Mouse (Mus musculus): ENCODE data around the gene Rpl18. TPM values are rescaled to one million over a fixed set of nuclear protein-coding genes. Genes with fewer than 3 reads are reported as not detected.

Gene Rpl18
- total and polyA plus RNA-seq, 2 experiments from 2014 or later = 535 to 1,175 TPM

DNA sequence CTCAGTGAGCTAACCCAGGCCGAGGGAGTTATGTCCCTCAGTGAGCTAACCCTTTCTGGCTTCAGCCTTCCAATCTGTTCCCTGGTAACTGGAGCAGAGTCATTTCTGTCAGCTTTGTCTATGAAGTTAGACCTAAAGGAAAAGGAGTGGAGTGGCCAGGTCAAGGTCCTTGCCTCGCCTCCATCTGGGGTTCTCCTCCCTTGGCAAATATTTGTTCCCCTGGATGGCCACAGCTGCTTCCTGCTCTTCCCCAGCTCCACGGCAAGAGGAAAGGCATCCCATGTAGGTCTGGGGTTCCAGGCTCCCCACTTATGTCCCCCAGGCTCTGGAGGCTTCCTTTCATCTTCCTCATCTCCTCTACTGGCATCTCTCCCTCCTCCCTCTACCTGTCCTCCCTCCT is 12.4 kb downstream of the Rpl18 start:
- H3K4me1 ChIP-seq (ENCODE audit: insufficient read depth, low read length) = no peaks in the 10 kb centered on the region
- no peak overlapping the region for H3K4me2 ChIP-seq (ENCODE audit: low read depth, low read length)
- WGBS = 89% methylated on average over 3 of the region's 3 CpGs
- H3K27me3 ChIP-seq (ENCODE audit: insufficient read depth, low read length) = no peaks in the 10 kb centered on the region
- no peak overlapping the region for H3K4me3 ChIP-seq (ENCODE audit: low read length)
- no peaks in the 10 kb centered on the region for H3K9me3 ChIP-seq (ENCODE audit: low read length)
- TF ChIP-seq CTCF (IDR thresholded peaks at IDR 0.05; ENCODE audit: low read depth) = no peak
- H3K27ac ChIP-seq = no peak overlapping the region
- H3K36me3 ChIP-seq (ENCODE audit: insufficient read depth, low read length) = peaks cover 8% of the 10 kb centered on the region; the same call in 1 of the 2 replicates
- ATAC-seq = no peak
- H3K9ac ChIP-seq (replicated peaks; ENCODE audit: low read length) = no peak overlapping the region
- no peak for DNase-seq (ENCODE audit: low spot score)

DNA sequence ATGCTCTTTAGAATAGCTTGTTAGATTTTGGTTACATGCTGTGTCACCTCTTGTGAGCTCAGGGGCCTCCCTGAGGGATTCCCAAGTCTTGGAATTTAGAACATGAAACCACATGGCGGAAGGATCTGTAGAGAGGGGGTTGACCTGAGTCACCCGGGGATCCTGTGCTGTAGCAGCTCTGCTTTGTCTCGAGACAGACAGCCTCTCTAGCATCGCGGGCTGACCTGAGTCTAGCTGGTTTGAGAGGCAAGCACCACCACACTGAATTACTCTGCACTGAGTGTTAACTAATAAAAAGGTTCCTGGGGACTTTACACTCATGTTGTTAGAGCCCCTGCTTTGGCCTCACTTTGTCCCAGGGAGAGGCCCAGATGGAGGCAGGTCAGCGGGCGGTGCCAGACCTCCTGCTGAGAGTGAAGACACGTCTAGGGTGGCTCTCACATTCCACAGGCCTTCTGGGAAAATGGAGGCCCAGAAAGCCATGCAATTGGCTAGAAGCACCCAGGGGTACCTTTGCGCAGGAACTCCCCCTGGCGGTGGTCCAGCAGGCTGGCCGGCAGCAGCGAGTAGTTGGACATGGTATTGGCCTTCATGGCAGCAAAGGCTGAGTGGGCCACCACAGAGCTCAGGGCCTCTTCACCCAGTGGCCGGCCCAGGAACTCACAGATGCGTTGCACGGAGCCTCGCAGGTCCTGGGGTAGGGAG is 15.6 kb downstream of the Rpl18 start:
- H3K4me1 ChIP-seq (ENCODE audit: insufficient read depth, low read length) = no peaks in the 10 kb centered on the region
- ATAC-seq (peak; percentile 8; the same call in 1 of the 2 replicates), DNase-seq (ENCODE audit: low spot score) (peak; percentile 43)
- H3K27me3 ChIP-seq (ENCODE audit: insufficient read depth, low read length) = no peaks in the 10 kb centered on the region
- H3K4me3 ChIP-seq (ENCODE audit: low read length) = no peak overlapping the region
- WGBS = 17% methylated on average over 16 of the region's 16 CpGs
- no peaks in the 10 kb centered on the region for H3K36me3 ChIP-seq (ENCODE audit: insufficient read depth, low read length)
- H3K9ac ChIP-seq (replicated peaks; ENCODE audit: low read length) = no peak overlapping the region
- H3K4me2 ChIP-seq (ENCODE audit: low read depth, low read length) = no peak overlapping the region
- H3K9me3 ChIP-seq (ENCODE audit: low read length) = no peaks in the 10 kb centered on the region
- no peak overlapping the region for H3K27ac ChIP-seq
- peak; percentile 59 for TF ChIP-seq CTCF (IDR thresholded peaks at IDR 0.05; ENCODE audit: low read depth)

DNA sequence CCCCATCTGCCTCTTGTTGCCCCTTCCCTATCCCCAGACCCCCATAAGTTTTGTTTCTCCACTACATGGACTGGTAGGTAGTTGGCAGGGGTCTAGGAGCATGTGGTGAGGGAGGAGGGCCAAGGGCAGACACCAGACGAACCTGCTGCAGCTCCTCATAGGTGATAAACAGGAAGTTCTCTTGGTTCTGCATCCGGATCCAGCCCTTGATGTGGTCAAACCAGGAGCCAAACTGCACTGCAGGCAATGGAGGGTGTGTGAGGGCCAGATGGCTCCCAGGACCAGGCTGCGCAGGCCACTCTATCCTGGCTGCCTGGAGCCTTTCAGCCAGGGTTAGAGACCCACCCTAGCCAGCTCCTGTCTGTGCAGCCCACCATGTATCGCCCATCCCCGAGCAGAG is 18.2 kb downstream of the Rpl18 start:
- DNase-seq (ENCODE audit: low spot score) = no peak
- H3K9me3 ChIP-seq (ENCODE audit: low read length) = no peaks in the 10 kb centered on the region
- H3K36me3 ChIP-seq (ENCODE audit: insufficient read depth, low read length) = no peaks in the 10 kb centered on the region
- WGBS = 89% methylated on average over 5 of the region's 5 CpGs
- no peak for ATAC-seq
- H3K27me3 ChIP-seq (ENCODE audit: insufficient read depth, low read length) = no peaks in the 10 kb centered on the region
- no peak overlapping the region for H3K27ac ChIP-seq
- no peaks in the 10 kb centered on the region for H3K4me1 ChIP-seq (ENCODE audit: insufficient read depth, low read length)
- no peak overlapping the region for H3K4me3 ChIP-seq (ENCODE audit: low read length)
- H3K4me2 ChIP-seq (ENCODE audit: low read depth, low read length) = no peak overlapping the region
- no peak for TF ChIP-seq CTCF (IDR thresholded peaks at IDR 0.05; ENCODE audit: low read depth)
- H3K9ac ChIP-seq (replicated peaks; ENCODE audit: low read length) = no peak overlapping the region

DNA sequence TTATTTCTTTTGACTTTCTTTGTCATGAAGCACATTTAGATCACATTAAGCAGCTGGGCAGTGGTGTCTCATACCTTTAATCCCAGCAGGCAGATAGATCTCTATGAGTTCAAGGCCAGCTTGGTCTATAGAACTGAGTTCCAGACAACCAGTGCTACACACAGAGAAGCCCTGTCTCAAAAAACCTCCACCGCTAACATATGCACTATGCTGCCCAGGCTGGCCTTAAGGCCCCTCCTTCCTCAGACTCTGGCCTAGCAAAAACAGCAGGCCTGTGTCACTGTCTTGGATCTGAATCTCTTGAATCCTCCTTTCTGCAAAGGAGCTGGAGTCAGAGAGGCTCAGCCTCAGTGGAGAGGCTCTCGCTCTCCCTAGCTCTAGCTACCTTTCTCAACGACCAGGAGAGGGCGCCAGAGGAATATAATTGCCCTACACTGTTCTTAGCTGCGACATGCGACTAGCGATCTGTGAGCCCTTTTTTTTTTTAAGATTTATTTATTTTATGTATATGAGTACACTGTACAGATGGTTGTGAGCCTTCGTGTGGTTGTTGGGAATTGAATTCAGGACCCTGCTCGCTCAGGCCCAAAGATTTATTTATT is 24.0 kb downstream of the Rpl18 start:
- Histone ChIP-seq H3K9me3 (ENCODE audit: low read length) (no peaks in the 10 kb centered on the region), H3K4me2 (ENCODE audit: low read depth, low read length) (no peak overlapping the region), H3K4me1 (ENCODE audit: insufficient read depth, low read length) (no peaks in the 10 kb centered on the region), H3K27ac (no peak overlapping the region), H3K27me3 (ENCODE audit: insufficient read depth, low read length) (no peaks in the 10 kb centered on the region), H3K36me3 (ENCODE audit: insufficient read depth, low read length) (no peaks in the 10 kb centered on the region), H3K9ac (replicated peaks; ENCODE audit: low read length) (no peak overlapping the region), H3K4me3 (ENCODE audit: low read length) (no peak overlapping the region)
- DNase-seq (ENCODE audit: low spot score) = peak; percentile 92
- TF ChIP-seq CTCF (IDR thresholded peaks at IDR 0.05; ENCODE audit: low read depth) = peak; percentile 85
- WGBS = 7% methylated on average over 9 of the region's 9 CpGs
- ATAC-seq = peak; percentile 86

DNA sequence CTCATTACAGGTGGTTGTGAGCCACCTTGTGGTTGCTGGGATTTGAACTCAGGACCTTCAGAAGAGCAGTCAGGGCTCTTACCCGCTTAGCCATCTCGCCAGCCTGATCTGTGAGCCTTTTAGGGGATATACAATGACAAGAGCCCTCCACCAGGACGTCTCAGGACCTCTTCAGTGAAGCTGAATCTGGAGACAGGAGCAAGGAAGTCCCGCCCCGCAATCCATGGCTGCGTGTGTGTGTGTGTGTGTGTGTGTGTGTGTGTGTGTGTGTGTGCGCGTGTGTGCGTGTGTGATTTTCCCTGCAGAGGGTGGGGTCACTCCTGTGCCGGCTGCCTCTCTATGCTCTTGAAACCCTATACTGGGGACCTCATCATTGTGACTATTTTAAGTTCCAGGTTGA is 24.6 kb downstream of the Rpl18 start:
- H3K4me3 ChIP-seq (ENCODE audit: low read length) = no peak overlapping the region
- H3K4me2 ChIP-seq (ENCODE audit: low read depth, low read length) = no peak overlapping the region
- no peak overlapping the region for H3K9ac ChIP-seq (replicated peaks; ENCODE audit: low read length)
- WGBS = 69% methylated on average over 10 of the region's 10 CpGs
- H3K4me1 ChIP-seq (ENCODE audit: insufficient read depth, low read length) = no peaks in the 10 kb centered on the region
- H3K27me3 ChIP-seq (ENCODE audit: insufficient read depth, low read length) = no peaks in the 10 kb centered on the region
- DNase-seq (ENCODE audit: low spot score) (no peak), ATAC-seq (no peak)
- no peaks in the 10 kb centered on the region for H3K9me3 ChIP-seq (ENCODE audit: low read length)
- no peak for TF ChIP-seq CTCF (IDR thresholded peaks at IDR 0.05; ENCODE audit: low read depth)
- no peak overlapping the region for H3K27ac ChIP-seq
- no peaks in the 10 kb centered on the region for H3K36me3 ChIP-seq (ENCODE audit: insufficient read depth, low read length)

DNA sequence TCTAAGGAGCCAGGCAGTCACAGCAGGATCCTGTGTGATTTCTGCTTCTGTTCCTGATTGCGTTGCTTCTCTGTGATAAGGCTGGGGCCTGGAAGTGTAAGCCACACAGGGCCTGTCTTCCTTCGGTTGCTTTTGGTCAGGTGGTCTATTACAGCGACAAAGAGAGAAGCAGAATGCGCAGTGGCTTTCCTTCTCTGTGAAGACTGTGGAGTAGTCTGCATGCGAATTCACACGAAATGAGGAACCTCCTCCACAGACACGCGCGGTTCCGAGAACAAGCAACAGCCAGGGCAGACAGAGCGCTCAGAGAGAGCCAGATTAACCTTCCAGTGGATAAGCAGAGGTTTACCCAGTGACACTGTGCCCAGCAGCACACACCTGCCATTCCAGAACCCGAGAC is 26.1 kb downstream of the Rpl18 start:
- H3K36me3 ChIP-seq (ENCODE audit: insufficient read depth, low read length) = no peaks in the 10 kb centered on the region
- no peaks in the 10 kb centered on the region for H3K27me3 ChIP-seq (ENCODE audit: insufficient read depth, low read length)
- H3K9me3 ChIP-seq (ENCODE audit: low read length) = no peaks in the 10 kb centered on the region
- no peak overlapping the region for H3K4me3 ChIP-seq (ENCODE audit: low read length)
- TF ChIP-seq CTCF (IDR thresholded peaks at IDR 0.05; ENCODE audit: low read depth) = no peak
- no peak for DNase-seq (ENCODE audit: low spot score)
- WGBS = 87% methylated on average over 12 of the region's 12 CpGs
- H3K9ac ChIP-seq (replicated peaks; ENCODE audit: low read length) = no peak overlapping the region
- no peaks in the 10 kb centered on the region for H3K4me1 ChIP-seq (ENCODE audit: insufficient read depth, low read length)
- H3K4me2 ChIP-seq (ENCODE audit: low read depth, low read length) = no peak overlapping the region
- ATAC-seq = no peak
- H3K27ac ChIP-seq = no peak overlapping the region

DNA sequence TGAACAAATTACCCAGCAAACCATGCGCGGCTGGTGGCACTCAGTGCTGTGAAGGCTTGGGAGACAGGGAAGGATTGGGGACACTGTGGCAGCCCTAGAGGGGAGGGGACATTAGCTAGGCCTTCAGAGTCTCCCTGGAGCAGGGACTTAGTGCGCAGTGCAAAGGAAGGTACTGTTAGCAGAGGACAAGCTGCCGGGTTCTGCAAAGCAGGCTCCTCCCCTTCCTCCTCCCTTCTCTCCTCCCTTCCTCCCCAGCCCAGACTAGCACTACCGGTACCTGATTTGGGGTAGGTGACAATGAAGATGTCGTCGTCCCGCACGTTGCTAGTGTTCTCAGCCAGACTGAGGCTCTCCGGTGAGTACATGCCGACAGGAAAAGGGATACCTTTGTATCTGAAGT is 26.5 kb downstream of the Rpl18 start:
- 0 out of 2 replicates have a peak overlapping the region, but pooled peaks have one; percentile 3 for H3K9ac ChIP-seq (replicated peaks; ENCODE audit: low read length)
- H3K4me2 ChIP-seq (ENCODE audit: low read depth, low read length) = peak overlapping the region; percentile 23; the same call in 1 of the 2 replicates
- H3K9me3 ChIP-seq (ENCODE audit: low read length) = no peaks in the 10 kb centered on the region
- TF ChIP-seq CTCF (IDR thresholded peaks at IDR 0.05; ENCODE audit: low read depth) = no peak
- ATAC-seq (no peak), DNase-seq (ENCODE audit: low spot score) (no peak)
- no peak overlapping the region for H3K4me3 ChIP-seq (ENCODE audit: low read length)
- H3K36me3 ChIP-seq (ENCODE audit: insufficient read depth, low read length) = no peaks in the 10 kb centered on the region
- no peaks in the 10 kb centered on the region for H3K27me3 ChIP-seq (ENCODE audit: insufficient read depth, low read length)
- no peak overlapping the region for H3K27ac ChIP-seq
- 43% methylated on average over 11 of the region's 11 CpGs for WGBS
- no peaks in the 10 kb centered on the region for H3K4me1 ChIP-seq (ENCODE audit: insufficient read depth, low read length)
